Mouse (Mus musculus): ENCODE data around the gene BC049715.

DNA sequence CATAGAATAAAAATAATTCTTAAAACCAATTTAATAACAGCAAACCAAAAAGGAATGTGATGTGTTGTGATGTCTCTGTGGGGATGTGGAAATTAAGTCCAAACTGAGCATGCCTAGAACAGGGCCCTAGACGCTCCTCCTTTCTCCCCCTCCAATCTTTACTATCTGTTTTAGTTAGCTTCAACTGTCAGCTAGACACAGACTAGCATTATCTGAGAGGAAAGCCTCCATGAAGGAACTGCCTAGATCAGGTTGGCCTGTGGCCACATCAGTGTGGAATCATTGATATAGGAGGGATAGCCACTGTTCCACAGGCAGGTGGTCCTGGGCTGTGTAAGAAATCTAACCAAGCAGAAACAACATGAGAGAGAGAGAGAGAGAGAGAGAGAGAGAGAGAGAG is 32.3 kb upstream of the BC049715 start:
- TF ChIP-seq MAZ (IDR thresholded peaks at IDR 0.05; ENCODE audit: low read depth, low read length): no peak
- TF ChIP-seq JUND (IDR thresholded peaks at IDR 0.05; ENCODE audit: low read depth, low read length): no peak
- no peak for TF ChIP-seq UBTF (IDR thresholded peaks at IDR 0.05; ENCODE audit: borderline replicate concordance, insufficient read depth, low read depth, low read length)
- TF ChIP-seq CHD1 (IDR thresholded peaks at IDR 0.05; ENCODE audit: low read depth, low read length): no peak
- no peak for TF ChIP-seq SMC3 (IDR thresholded peaks at IDR 0.05; ENCODE audit: low read depth, low read length)
- no peak for TF ChIP-seq CTCF (IDR thresholded peaks at IDR 0.05 in 2 of 3, conservative IDR thresholded peaks at IDR 0.05 in 1 of 3; ENCODE audit: control insufficient read depth in 1 of 3, insufficient read depth in 1 of 3, low read depth in 2 of 3, low read length in 3 of 3, poor library complexity in 1 of 3, severe bottlenecking in 1 of 3)
- no peak for TF ChIP-seq MEF2A (IDR thresholded peaks at IDR 0.05; ENCODE audit: extremely low read depth, insufficient replicate concordance, low read depth, low read length, poor library complexity, severe bottlenecking)
